Mouse (Mus musculus): Measurements from ENCODE around the gene Pcx. TPM values are rescaled to one million over a fixed set of nuclear protein-coding genes. Genes with fewer than 3 reads are reported as not detected.
A peak's percentile ranks its signal among the peaks of the same experiment; 100 is the strongest.
"Not testable (repeated sequence)": the region's sequence is repeated elsewhere in the genome, so short reads cannot be mapped to it uniquely, and the experiment has no call there.

The Pcx gene
- polyA plus RNA-seq, 1 experiment from 2014 or later = 18.4 TPM

DNA sequence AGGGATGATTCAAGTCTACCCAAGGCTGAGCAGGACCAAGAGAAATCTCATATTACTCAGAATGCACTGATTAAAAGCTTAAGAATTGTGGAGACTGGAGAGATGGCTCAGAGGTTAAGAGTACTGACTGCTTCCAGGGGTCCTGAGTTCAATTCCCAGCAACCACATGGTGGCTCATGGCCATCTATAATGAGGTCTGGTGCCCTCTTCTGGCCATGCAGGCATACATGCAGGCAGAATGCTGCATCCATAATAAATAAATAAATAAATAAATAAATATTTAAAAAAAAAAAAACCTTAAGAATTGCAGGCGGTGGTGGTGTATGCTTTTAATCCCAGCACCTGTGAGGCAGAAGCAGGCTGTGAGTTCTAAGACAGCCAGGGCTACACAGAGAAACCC is 63.0 kb downstream of the Pcx start:
- no peak overlapping the region for H3K4me2 ChIP-seq (ENCODE audit: low read depth, low read length)
- no peak overlapping the region for H3K9ac ChIP-seq (ENCODE audit: low read depth, low read length)
- H3K27me3 ChIP-seq (replicated peaks; ENCODE audit: control insufficient read depth, insufficient read depth, low read length) = no peaks in the 10 kb centered on the region
- 90% methylated on average over 1 of the region's 1 CpGs for WGBS
- H3K36me3 ChIP-seq (ENCODE audit: control insufficient read depth, insufficient read depth, low read length) = no peaks in the 10 kb centered on the region
- DNase-seq (ENCODE audit: low spot score) (no peak), ATAC-seq (ENCODE audit: low read depth) (no peak)
- no peak overlapping the region for H3K4me3 ChIP-seq (ENCODE audit: low read depth, low read length)
- H3K27ac ChIP-seq (replicated peaks; ENCODE audit: low read depth, low read length) = no peak overlapping the region
- no peaks in the 10 kb centered on the region for H3K9me3 ChIP-seq (ENCODE audit: control insufficient read depth, low read length)
- no peaks in the 10 kb centered on the region for H3K4me1 ChIP-seq (ENCODE audit: control insufficient read depth, insufficient read depth, low read length)

GRCm38 (mm10) chr19:4578799-4579198 is 68.5 kb downstream of the Pcx start:
- Histone ChIP-seq H3K4me1 (ENCODE audit: control insufficient read depth, insufficient read depth, low read length) (no peaks in the 10 kb centered on the region), H3K9ac (ENCODE audit: low read depth, low read length) (no peak overlapping the region), H3K27ac (replicated peaks; ENCODE audit: low read depth, low read length) (no peak overlapping the region), H3K9me3 (ENCODE audit: control insufficient read depth, low read length) (no peaks in the 10 kb centered on the region), H3K4me3 (ENCODE audit: low read depth, low read length) (no peak overlapping the region), H3K4me2 (ENCODE audit: low read depth, low read length) (no peak overlapping the region), H3K27me3 (replicated peaks; ENCODE audit: control insufficient read depth, insufficient read depth, low read length) (no peaks in the 10 kb centered on the region), H3K36me3 (ENCODE audit: control insufficient read depth, insufficient read depth, low read length) (no peaks in the 10 kb centered on the region)
- DNase-seq (ENCODE audit: low spot score) = no peak
- no peak for ATAC-seq (ENCODE audit: low read depth)
- 53% methylated on average over 2 of the region's 2 CpGs for WGBS

DNA sequence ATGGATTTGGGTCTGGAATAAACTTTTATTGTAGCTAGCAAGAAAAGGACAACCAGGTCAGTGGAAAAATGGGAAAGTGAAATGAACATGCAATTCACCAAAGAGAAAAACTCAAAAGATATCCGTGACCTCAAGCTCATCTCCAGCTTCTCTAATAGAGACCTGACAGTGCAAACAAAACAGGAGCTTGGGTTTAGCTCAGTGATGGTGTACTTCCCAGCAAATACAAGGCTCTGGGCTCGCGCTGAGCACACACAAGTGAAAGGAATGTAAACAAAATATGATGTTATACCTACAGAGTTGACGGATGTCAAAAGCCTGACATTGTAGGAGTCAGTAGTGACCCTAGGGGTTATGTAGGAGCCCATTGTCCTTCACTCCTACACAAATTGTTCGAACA is 69.0 kb downstream of the Pcx start:
- no peak overlapping the region for H3K9ac ChIP-seq (ENCODE audit: low read depth, low read length)
- no peak for ATAC-seq (ENCODE audit: low read depth)
- no peaks in the 10 kb centered on the region for H3K4me1 ChIP-seq (ENCODE audit: control insufficient read depth, insufficient read depth, low read length)
- no peaks in the 10 kb centered on the region for H3K27me3 ChIP-seq (replicated peaks; ENCODE audit: control insufficient read depth, insufficient read depth, low read length)
- no peak for DNase-seq (ENCODE audit: low spot score)
- H3K36me3 ChIP-seq (ENCODE audit: control insufficient read depth, insufficient read depth, low read length) = no peaks in the 10 kb centered on the region
- H3K27ac ChIP-seq (replicated peaks; ENCODE audit: low read depth, low read length) = no peak overlapping the region
- H3K4me2 ChIP-seq (ENCODE audit: low read depth, low read length) = no peak overlapping the region
- no peaks in the 10 kb centered on the region for H3K9me3 ChIP-seq (ENCODE audit: control insufficient read depth, low read length)
- 77% methylated on average over 5 of the region's 5 CpGs for WGBS
- no peak overlapping the region for H3K4me3 ChIP-seq (ENCODE audit: low read depth, low read length)

- Histone ChIP-seq H3K9ac (ENCODE audit: low read depth, low read length) (no peak overlapping the region), H3K4me1 (ENCODE audit: control insufficient read depth, insufficient read depth, low read length) (no peaks in the 10 kb centered on the region), H3K9me3 (ENCODE audit: control insufficient read depth, low read length) (no peaks in the 10 kb centered on the region), H3K4me3 (ENCODE audit: low read depth, low read length) (no peak overlapping the region), H3K36me3 (ENCODE audit: control insufficient read depth, insufficient read depth, low read length) (no peaks in the 10 kb centered on the region), H3K27me3 (replicated peaks; ENCODE audit: control insufficient read depth, insufficient read depth, low read length) (no peaks in the 10 kb centered on the region), H3K27ac (replicated peaks; ENCODE audit: low read depth, low read length) (no peak overlapping the region), H3K4me2 (ENCODE audit: low read depth, low read length) (no peak overlapping the region)
- no peak for ATAC-seq (ENCODE audit: low read depth)
- WGBS = 66% methylated on average over 2 of the region's 2 CpGs
- DNase-seq (ENCODE audit: low spot score) = no peak
These were observed 73.6 kb downstream of the Pcx start for GRCm38 (mm10) chr19:4583856-4584255.

- not testable (repeated sequence) for H3K9me3 ChIP-seq (ENCODE audit: control insufficient read depth, low read length); H3K4me3 ChIP-seq (ENCODE audit: low read depth, low read length); H3K4me1 ChIP-seq (ENCODE audit: control insufficient read depth, insufficient read depth, low read length); H3K9ac ChIP-seq (ENCODE audit: low read depth, low read length); H3K36me3 ChIP-seq (ENCODE audit: control insufficient read depth, insufficient read depth, low read length); H3K27ac ChIP-seq (replicated peaks; ENCODE audit: low read depth, low read length); H3K4me2 ChIP-seq (ENCODE audit: low read depth, low read length); H3K27me3 ChIP-seq (replicated peaks; ENCODE audit: control insufficient read depth, insufficient read depth, low read length); ATAC-seq (ENCODE audit: low read depth); DNase-seq (ENCODE audit: low spot score)
These were observed 76.5 kb downstream of the Pcx start for GRCm38 (mm10) chr19:4586783-4587182.

DNA sequence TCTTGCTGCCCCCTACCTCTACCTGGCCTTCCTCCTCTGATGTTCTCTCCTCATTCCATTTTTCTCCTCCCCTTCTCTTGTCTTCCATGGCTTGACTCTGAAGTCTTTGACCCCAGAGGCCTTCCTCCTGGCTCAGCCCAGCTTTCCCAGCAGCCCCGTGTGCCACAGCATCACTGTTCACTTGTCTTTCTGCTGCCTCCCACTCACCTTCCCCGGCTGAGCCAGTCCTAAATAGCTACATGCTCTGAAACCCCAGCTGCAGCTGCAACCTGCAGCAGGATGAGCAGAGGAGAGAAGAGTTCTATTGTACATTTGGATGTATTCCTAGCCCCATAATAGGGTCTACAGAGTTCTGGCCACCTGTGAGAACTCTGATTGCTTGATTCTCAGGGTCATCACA is 77.2 kb downstream of the Pcx start:
- H3K4me2 ChIP-seq (ENCODE audit: low read depth, low read length) = no peak overlapping the region
- no peak overlapping the region for H3K27ac ChIP-seq (replicated peaks; ENCODE audit: low read depth, low read length)
- DNase-seq (ENCODE audit: low spot score) (no peak), ATAC-seq (ENCODE audit: low read depth) (no peak)
- no peaks in the 10 kb centered on the region for H3K9me3 ChIP-seq (ENCODE audit: control insufficient read depth, low read length)
- H3K9ac ChIP-seq (ENCODE audit: low read depth, low read length) = no peak overlapping the region
- H3K27me3 ChIP-seq (replicated peaks; ENCODE audit: control insufficient read depth, insufficient read depth, low read length) = no peaks in the 10 kb centered on the region
- no peaks in the 10 kb centered on the region for H3K4me1 ChIP-seq (ENCODE audit: control insufficient read depth, insufficient read depth, low read length)
- H3K4me3 ChIP-seq (ENCODE audit: low read depth, low read length) = no peak overlapping the region
- H3K36me3 ChIP-seq (ENCODE audit: control insufficient read depth, insufficient read depth, low read length) = no peaks in the 10 kb centered on the region
- WGBS = 71% methylated on average over 2 of the region's 2 CpGs

DNA sequence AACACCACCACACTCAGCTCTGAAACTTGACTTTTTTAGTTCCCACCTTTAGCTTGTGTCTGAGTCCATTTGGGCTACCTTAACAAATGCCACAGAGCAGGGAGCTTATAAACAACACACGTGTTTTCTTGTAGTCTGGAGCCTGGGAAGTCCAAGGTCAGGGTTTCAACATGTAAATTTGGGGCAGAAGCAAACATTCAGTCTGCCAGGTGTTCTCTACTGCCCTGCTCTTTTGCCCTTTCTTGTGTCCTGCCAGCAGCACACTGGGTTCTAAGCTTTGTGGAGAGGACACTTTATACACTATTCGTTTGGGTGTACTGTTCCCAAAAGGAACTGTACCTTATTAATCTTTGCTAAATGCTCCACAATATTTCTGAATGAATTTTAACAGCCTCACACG is 78.2 kb downstream of the Pcx start:
- WGBS = 63% methylated on average over 3 of the region's 3 CpGs
- Histone ChIP-seq H3K27me3 (replicated peaks; ENCODE audit: control insufficient read depth, insufficient read depth, low read length) (no peaks in the 10 kb centered on the region), H3K9me3 (ENCODE audit: control insufficient read depth, low read length) (no peaks in the 10 kb centered on the region), H3K27ac (replicated peaks; ENCODE audit: low read depth, low read length) (no peak overlapping the region), H3K4me3 (ENCODE audit: low read depth, low read length) (no peak overlapping the region), H3K36me3 (ENCODE audit: control insufficient read depth, insufficient read depth, low read length) (no peaks in the 10 kb centered on the region), H3K4me1 (ENCODE audit: control insufficient read depth, insufficient read depth, low read length) (no peaks in the 10 kb centered on the region), H3K9ac (ENCODE audit: low read depth, low read length) (no peak overlapping the region), H3K4me2 (ENCODE audit: low read depth, low read length) (no peak overlapping the region)
- ATAC-seq (ENCODE audit: low read depth) (no peak), DNase-seq (ENCODE audit: low spot score) (no peak)

- H3K9ac ChIP-seq (ENCODE audit: low read depth, low read length) = no peak overlapping the region
- no peak for ATAC-seq (ENCODE audit: low read depth)
- no peaks in the 10 kb centered on the region for H3K36me3 ChIP-seq (ENCODE audit: control insufficient read depth, insufficient read depth, low read length)
- H3K27ac ChIP-seq (replicated peaks; ENCODE audit: low read depth, low read length) = no peak overlapping the region
- no peak overlapping the region for H3K4me3 ChIP-seq (ENCODE audit: low read depth, low read length)
- H3K27me3 ChIP-seq (replicated peaks; ENCODE audit: control insufficient read depth, insufficient read depth, low read length) = no peaks in the 10 kb centered on the region
- no peak overlapping the region for H3K4me2 ChIP-seq (ENCODE audit: low read depth, low read length)
- 89% methylated on average over 1 of the region's 1 CpGs for WGBS
- H3K4me1 ChIP-seq (ENCODE audit: control insufficient read depth, insufficient read depth, low read length) = no peaks in the 10 kb centered on the region
- no peaks in the 10 kb centered on the region for H3K9me3 ChIP-seq (ENCODE audit: control insufficient read depth, low read length)
- DNase-seq (ENCODE audit: low spot score) = no peak
These were observed 78.8 kb downstream of the Pcx start for GRCm38 (mm10) chr19:4589081-4589480.

GRCm38 (mm10) chr19:4590025-4590424 is 79.8 kb downstream of the Pcx start:
- Histone ChIP-seq H3K4me2 (ENCODE audit: low read depth, low read length) (no peak overlapping the region), H3K4me3 (ENCODE audit: low read depth, low read length) (no peak overlapping the region), H3K9me3 (ENCODE audit: control insufficient read depth, low read length) (no peaks in the 10 kb centered on the region), H3K4me1 (ENCODE audit: control insufficient read depth, insufficient read depth, low read length) (no peaks in the 10 kb centered on the region), H3K36me3 (ENCODE audit: control insufficient read depth, insufficient read depth, low read length) (no peaks in the 10 kb centered on the region), H3K27ac (replicated peaks; ENCODE audit: low read depth, low read length) (no peak overlapping the region), H3K27me3 (replicated peaks; ENCODE audit: control insufficient read depth, insufficient read depth, low read length) (no peaks in the 10 kb centered on the region), H3K9ac (ENCODE audit: low read depth, low read length) (no peak overlapping the region)
- 65% methylated on average over 3 of the region's 3 CpGs for WGBS
- ATAC-seq (ENCODE audit: low read depth) (no peak), DNase-seq (ENCODE audit: low spot score) (peak; percentile 63)

Measured in embryonic facial prominence, embryonic 14.5 days (tissue).